In the genomic region with DNA sequence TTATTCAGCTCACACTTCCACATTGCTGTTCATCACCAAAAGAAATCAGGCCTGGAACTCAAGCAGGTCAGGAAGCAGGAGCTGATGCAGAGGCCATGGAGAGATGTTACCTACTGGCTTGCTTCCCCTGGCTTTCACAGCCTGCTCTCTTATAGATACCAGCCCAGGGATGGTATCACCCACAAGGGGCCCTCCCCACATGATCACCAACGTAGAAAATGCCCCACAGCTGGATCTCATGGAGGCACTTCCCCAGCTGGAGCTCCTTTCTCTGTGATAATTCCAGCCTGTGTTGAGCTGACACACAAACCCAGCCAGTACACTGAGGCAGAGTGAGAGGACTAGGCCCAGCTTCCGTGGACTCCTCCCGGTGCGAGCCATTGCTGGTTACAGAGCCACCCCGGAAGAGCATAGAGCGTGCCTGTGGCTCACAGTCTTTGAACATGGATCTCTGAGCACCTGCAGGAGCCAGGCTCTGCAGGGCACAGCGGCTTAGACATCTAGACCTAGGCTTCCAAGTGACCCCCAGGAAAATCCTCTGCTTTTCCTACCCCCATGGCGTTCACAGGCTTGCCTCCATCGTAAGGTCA, we compare ENCODE assay signal across 8 mouse cellular contexts. TPM values are rescaled to one million over a fixed set of nuclear protein-coding genes. Genes with fewer than 3 reads are reported as not detected.
DNase-seq lines count a peak whose midpoint lies in the region; ATAC-seq and TF ChIP-seq lines count a peak whose summit lies in the region.

No protein-coding gene starts in this region.

- H3K4me2 ChIP-seq in intestine, embryonic 14.5 days (ENCODE audit: low read length) = no peak overlapping the region
- H3K4me2 ChIP-seq in neural tube, embryonic 15.5 days = no peak overlapping the region

- H3K9me3 ChIP-seq in intestine, embryonic 14.5 days (ENCODE audit: control insufficient read depth, low read length) = no peaks in the 10 kb centered on the region
- no peaks in the 10 kb centered on the region for H3K9me3 ChIP-seq in neural tube, embryonic 15.5 days (replicated peaks)

- peak; percentile 6 for DNase-seq in adrenal gland, postnatal 14 days
- DNase-seq in adrenal gland, adult (ENCODE audit: inconsistent age in 2 of 2, low spot score in 1 of 2) = no peak
- DNase-seq in left cerebral cortex, adult 2 months (ENCODE audit: extremely low spot score in 1 of 2, low spot score in 2 of 2) = no peak
- DNase-seq in left cerebral cortex, postnatal 10 days (ENCODE audit: extremely low spot score in 1 of 2, low spot score in 2 of 2) = no peak
- no peak for DNase-seq in intestine, embryonic 14.5 days (ENCODE audit: low spot score)
- DNase-seq in layer of hippocampus, postnatal 25 days (ENCODE audit: extremely low spot score in 1 of 2, low spot score in 1 of 2) = no peak
- no peak for DNase-seq in layer of hippocampus, adult 18-20 months (ENCODE audit: low spot score in 2 of 2)

- H3K4me3 ChIP-seq in left cerebral cortex, adult 2 months = no peak overlapping the region
- no peak overlapping the region for H3K4me3 ChIP-seq in intestine, embryonic 14.5 days (ENCODE audit: low read depth, low read length)
- H3K4me3 ChIP-seq in neural tube, embryonic 15.5 days (replicated peaks) = no peak overlapping the region

- no peaks in the 10 kb centered on the region for H3K27me3 ChIP-seq in intestine, embryonic 14.5 days (replicated peaks; ENCODE audit: control insufficient read depth, insufficient read depth, low read length)
- H3K27me3 ChIP-seq in neural tube, embryonic 15.5 days (replicated peaks) = no peaks in the 10 kb centered on the region

- H3K27ac ChIP-seq in left cerebral cortex, adult 2 months = peak overlapping the region; percentile 80
- H3K27ac ChIP-seq in intestine, embryonic 14.5 days (ENCODE audit: low read depth) = peak overlapping the region; percentile 51; the same call in 1 of the 2 replicates
- peak overlapping the region; percentile 11; the same call in 1 of the 2 replicates for H3K27ac ChIP-seq in neural tube, embryonic 15.5 days (replicated peaks)

- no peaks in the 10 kb centered on the region for H3K36me3 ChIP-seq in intestine, embryonic 14.5 days (ENCODE audit: control insufficient read depth, insufficient read depth, low read length)
- no peaks in the 10 kb centered on the region for H3K36me3 ChIP-seq in neural tube, embryonic 15.5 days

- no peak for TF ChIP-seq CTCF in left cerebral cortex, adult 2 months (IDR thresholded peaks at IDR 0.05)

- 0 out of 2 replicates have a peak, but pooled peaks cover 5% of the 10 kb centered on the region for H3K4me1 ChIP-seq in intestine, embryonic 14.5 days (replicated peaks; ENCODE audit: control insufficient read depth, insufficient read depth, low read length)
- no peaks in the 10 kb centered on the region for H3K4me1 ChIP-seq in neural tube, embryonic 15.5 days

- no peak for ATAC-seq in intestine, embryonic 14.5 days (replicated peaks; ENCODE audit: low FRiP score, low TSS enrichment, low read depth)
- no peak for ATAC-seq in neural tube, embryonic 15.5 days (ENCODE audit: low FRiP score)

- intact Hi-C loops in left cerebral cortex, adult 2 months (cut with DNase I) = loop anchor here (1.0 kb wide), 1 partner anchor 49 kb away; no protein-coding TSS in a partner anchor
- intact Hi-C loops in left cerebral cortex, postnatal 10 days (cut with DNase I) = no loop called here

- 87% methylated on average over 9 of the region's 9 CpGs for WGBS in intestine, embryonic 14.5 days
- 86% methylated on average over 9 of the region's 9 CpGs for WGBS in neural tube, embryonic 15.5 days

- H3K9ac ChIP-seq in intestine, embryonic 14.5 days (ENCODE audit: low read length) = no peak overlapping the region
- H3K9ac ChIP-seq in neural tube, embryonic 15.5 days (replicated peaks) = no peak overlapping the region

RNA-seq across cellular contexts. Expression of a gene that starts 49.7 kb away (rescaled TPM):
- 47.3 and 100 TPM in 2 replicates for total RNA-seq in adrenal gland, postnatal 14 days (2021)
- total RNA-seq in left cerebral cortex, adult 2 months (2021) = 10 to 100 TPM; 24.5 to 39.5 TPM
- 10 to 100 TPM; 22.2 to 22.8 TPM for total RNA-seq in left cerebral cortex, postnatal 10 days (2021)
- polyA plus RNA-seq in intestine, embryonic 14.5 days (2014; fragmentation: Nextera tagmentation; extraction: Ambion mirVana) = 9.2 and 11.9 TPM in 2 replicates
- 18.4 and 20.7 TPM in 2 replicates for polyA plus RNA-seq in neural tube, embryonic 15.5 days (2015; fragmentation: Nextera tagmentation; extraction: Ambion mirVana)
- total RNA-seq in layer of hippocampus, postnatal 25 days (2021) = 10 to 100 TPM; 11.7 to 14.6 TPM
- 10 to 100 TPM; 17.0 to 20.1 TPM for total RNA-seq in layer of hippocampus, adult 18-20 months (2021)

Comparison
In these comparisons a context has a peak if more than half of its experiments do, and no peak if none do; other contexts are left out.
1. H3K27ac ChIP-seq: peak in every context shown above with its lines; median percentile 80 in left cerebral cortex, adult 2 months; 51 in intestine, embryonic 14.5 days; 11 in neural tube, embryonic 15.5 days.